In genomic region chr5:28530202-28530855, GRCm38 (mm10) we compare ENCODE assay signal across 10 mouse cellular contexts.
DNase-seq lines count a peak whose midpoint lies in the region; TF ChIP-seq lines count a peak whose summit lies in the region.
"Had no signal": no experiment of that assay in that cellular context is flagged by ENCODE, and none has a peak within 500 bp of the region (broad histone marks: within the 10 kb centered on the region; RNA-seq: fewer than 3 reads in every experiment).

No protein-coding gene starts in this region.

- no peak overlapping the region for H3K4me3 ChIP-seq in gastrocnemius, adult 2 months
- no peak overlapping the region for H3K4me3 ChIP-seq in left cerebral cortex, adult 2 months
- H3K4me3 ChIP-seq: heart, embryonic 15.5 days had no signal

- intact Hi-C loops in gastrocnemius, adult 2 months (cut with DNase I) = no loop called here
- intact Hi-C loops in gastrocnemius, postnatal 14 days (cut with DNase I; ENCODE audit: low total_unique reads) = no loop called here
- intact Hi-C loops in left cerebral cortex, adult 2 months (cut with DNase I) = no loop called here

- no peak overlapping the region for H3K27ac ChIP-seq in gastrocnemius, adult 2 months
- H3K27ac ChIP-seq in left cerebral cortex, adult 2 months = no peak overlapping the region
- H3K27ac ChIP-seq: heart, embryonic 15.5 days; liver, embryonic 14.5 days had no signal

- TF ChIP-seq CTCF in gastrocnemius, adult 2 months (IDR thresholded peaks at IDR 0.05) = no peak
- no peak for TF ChIP-seq CTCF in left cerebral cortex, adult 2 months (IDR thresholded peaks at IDR 0.05)

- peak; percentile 20 for DNase-seq in gastrocnemius, adult 2 months
- no peak for DNase-seq in gastrocnemius, postnatal 14 days
- DNase-seq in urinary bladder, adult 2 months (ENCODE audit: low spot score) = peak; percentile 44
- no peak for DNase-seq in urinary bladder, postnatal 10 days (ENCODE audit: low spot score)
- DNase-seq in retina, embryonic 14.5 days (ENCODE audit: low spot score) = peak; percentile 48
- DNase-seq in left cerebral cortex, adult 2 months (ENCODE audit: extremely low spot score in 1 of 2, low spot score in 2 of 2) = no peak
- no peak for DNase-seq in layer of hippocampus, adult 9-10 months (ENCODE audit: low spot score)
- DNase-seq: layer of hippocampus, postnatal 36 days had no signal

Comparison
In these comparisons a context has a peak if more than half of its experiments do, and no peak if none do; other contexts are left out.
1. DNase-seq: peak in gastrocnemius, adult 2 months (single experiment), urinary bladder, adult 2 months (single experiment) and retina, embryonic 14.5 days (single experiment); none in gastrocnemius, postnatal 14 days (single experiment), urinary bladder, postnatal 10 days (single experiment), left cerebral cortex, adult 2 months (0 of 2) and layer of hippocampus, adult 9-10 months (single experiment).